Mouse (Mus musculus): ENCODE results near the gene Maml3.

- no peak for TF ChIP-seq CTCF (IDR thresholded peaks at IDR 0.05; ENCODE audit: low read depth)
- no peak for TF ChIP-seq EP300 (optimal IDR thresholded peaks at IDR 0.05)
Observed at GRCm38 (mm10) chr3:51769196-51769595, 335.7 kb downstream of the Maml3 start.

Measured in stomach, postnatal 0 days (tissue).